Mouse (Mus musculus) liver, embryonic 13.5 days (tissue): Measurements from ENCODE around the gene A630001G21Rik. TPM values are rescaled to one million over a fixed set of nuclear protein-coding genes. Genes with fewer than 3 reads are reported as not detected.
A peak's percentile ranks its signal among the peaks of the same experiment; 100 is the strongest.

Source experiments
- ATAC-seq: fragments of 200-750 bp; cut with Nextera tagmentation; 2 replicates; pipeline ENCODE4 v1.8.0; 2017; ENCODE audit warnings: low read depth, mild to moderate bottlenecking, moderate number of reproducible peaks, moderate library complexity
- DNase-seq: peaks from one replicate; pipeline ENCODE4 v3.0.0; 2022
- H3K27ac ChIP-seq: fragments of 300-500 bp; sonication (generic); 2 replicates; pipeline ENCODE4 v1.5.1; 2015; ENCODE audit warnings: moderate library complexity, mild to moderate bottlenecking, inconsistent platforms
- H3K27me3 ChIP-seq: fragments of 300-500 bp; sonication (generic); 2 replicates; pipeline ENCODE4 v1.6.1; 2015; ENCODE audit warnings: mild to moderate bottlenecking, inconsistent platforms
- H3K36me3 ChIP-seq: fragments of 300-500 bp; sonication (generic); 2 replicates; pipeline ENCODE4 v1.6.1; 2015; ENCODE audit warnings: mild to moderate bottlenecking, inconsistent platforms
- H3K4me1 ChIP-seq: fragments of 300-500 bp; sonication (generic); replicated peaks from 2 replicates; pipeline ENCODE4 v1.6.1; 2015; ENCODE audit warnings: inconsistent platforms
- H3K4me2 ChIP-seq: fragments of 300-500 bp; sonication (generic); 2 replicates; pipeline ENCODE4 v1.6.1; 2015; ENCODE audit warnings: inconsistent platforms, mild to moderate bottlenecking, moderate library complexity
- H3K4me3 ChIP-seq: fragments of 300-500 bp; sonication (generic); replicated peaks from 2 replicates; pipeline ENCODE4 v1.5.1; 2015; ENCODE audit warnings: mild to moderate bottlenecking, inconsistent platforms
- H3K9ac ChIP-seq: fragments of 300-500 bp; sonication (generic); 2 replicates; pipeline ENCODE4 v1.6.1; 2015; ENCODE audit warnings: mild to moderate bottlenecking, inconsistent platforms
- H3K9me3 ChIP-seq: fragments of 300-500 bp; sonication (generic); replicated peaks from 2 replicates; pipeline ENCODE4 v1.6.1; 2016; ENCODE audit warnings: inconsistent platforms
- WGBS: fragments of 180-500 bp; shearing (Covaris S2); methylation state at CpG from one replicate; pipeline ENCODE4 v1.1.7; 2015; ENCODE audit not compliant: insufficient replicate concordance; 5-methylcytosine and 5-hydroxymethylcytosine counted together
- polyA plus RNA-seq: library from polyadenylated mRNA; unstranded; fragments of >200 nt; fragmentation: Nextera tagmentation; extraction: Ambion mirVana; gene quantifications from 2 replicates; pipeline ENCODE4 v1.2.1, GENCODE M21; 2015

A630001G21Rik gene
- polyA plus RNA-seq, 1 experiment from 2014 or later = 2.6 TPM

GRCm38 (mm10) chr1:85799776-85800175, 21.3 kb upstream of the A630001G21Rik start:
- no peaks in the 10 kb centered on the region for H3K9me3 ChIP-seq
- H3K9ac ChIP-seq = no peak overlapping the region
- H3K4me2 ChIP-seq = no peak overlapping the region
- no peak overlapping the region for H3K27ac ChIP-seq
- no peaks in the 10 kb centered on the region for H3K27me3 ChIP-seq
- H3K36me3 ChIP-seq = 0 out of 2 replicates have a peak, but pooled peaks cover 7% of the 10 kb centered on the region
- WGBS = 62% methylated on average over 1 of the region's 1 CpGs
- H3K4me3 ChIP-seq = no peak overlapping the region
- DNase-seq = no peak
- ATAC-seq = no peak
- peaks cover 35% of the 10 kb centered on the region for H3K4me1 ChIP-seq

GRCm38 (mm10) chr1:85795196-85795595, 16.8 kb upstream of the A630001G21Rik start:
- Histone ChIP-seq H3K27me3 (no peaks in the 10 kb centered on the region), H3K36me3 (0 out of 2 replicates have a peak, but pooled peaks cover 4% of the 10 kb centered on the region), H3K4me3 (peak overlapping the region; percentile 33), H3K4me1 (peaks cover 37% of the 10 kb centered on the region), H3K9me3 (no peaks in the 10 kb centered on the region), H3K4me2 (peak overlapping the region; percentile 56), H3K27ac (no peak overlapping the region), H3K9ac (peak overlapping the region; percentile 24; the same call in 1 of the 2 replicates)
- 45% methylated on average over 3 of the region's 3 CpGs for WGBS
- ATAC-seq = no peak
- no peak for DNase-seq

- H3K4me2 ChIP-seq = peak overlapping the region; percentile 83
- H3K27me3 ChIP-seq = no peaks in the 10 kb centered on the region
- peaks cover 32% of the 10 kb centered on the region for H3K4me1 ChIP-seq
- WGBS = under 1% methylated on average over 38 of the region's 38 CpGs
- peak overlapping the region; percentile 91 for H3K4me3 ChIP-seq
- H3K27ac ChIP-seq = peak overlapping the region; percentile 83
- H3K36me3 ChIP-seq = 0 out of 2 replicates have a peak, but pooled peaks cover 4% of the 10 kb centered on the region
- H3K9ac ChIP-seq = peak overlapping the region; percentile 95
- peak; percentile 78 for ATAC-seq
- DNase-seq = peak; percentile 57
- no peaks in the 10 kb centered on the region for H3K9me3 ChIP-seq
Measured at GRCm38 (mm10) chr1:85794106-85794771, 15.8 kb upstream of the A630001G21Rik start.

GRCm38 (mm10) chr1:85793208-85794105, 15.0 kb upstream of the A630001G21Rik start, which contains the start of gene Cab39:
Cab39 (plus strand) TSS chr1:85793441.
- Histone ChIP-seq H3K27me3 (no peaks in the 10 kb centered on the region), H3K4me1 (peaks cover 30% of the 10 kb centered on the region), H3K36me3 (0 out of 2 replicates have a peak, but pooled peaks cover 4% of the 10 kb centered on the region), H3K4me3 (peak within 1 kb of the TSS; percentile 91), H3K9me3 (no peaks in the 10 kb centered on the region), H3K27ac (peak within 1 kb of the TSS; percentile 83), H3K4me2 (peak within 1 kb of the TSS; percentile 83), H3K9ac (peak within 1 kb of the TSS; percentile 95)
- DNase-seq = peak; percentile 79
- WGBS = under 1% methylated on average over 108 of the region's 118 CpGs
- ATAC-seq = peak; percentile 87

- Histone ChIP-seq H3K9me3 (no peaks in the 10 kb centered on the region), H3K27ac (no peak overlapping the region), H3K4me3 (no peak overlapping the region), H3K4me2 (no peak overlapping the region), H3K27me3 (no peaks in the 10 kb centered on the region), H3K9ac (no peak overlapping the region), H3K4me1 (peaks cover 19% of the 10 kb centered on the region), H3K36me3 (0 out of 2 replicates have a peak, but pooled peaks cover under 1% of the 10 kb centered on the region)
- WGBS = 72% methylated on average over 3 of the region's 3 CpGs
- DNase-seq = no peak
- no peak for ATAC-seq
Measured at GRCm38 (mm10) chr1:85791476-85791875, 13.0 kb upstream of the A630001G21Rik start.

GRCm38 (mm10) chr1:85790565-85790964, 12.1 kb upstream of the A630001G21Rik start:
- no peaks in the 10 kb centered on the region for H3K36me3 ChIP-seq
- H3K9ac ChIP-seq = no peak overlapping the region
- H3K4me2 ChIP-seq = no peak overlapping the region
- ATAC-seq (no peak), DNase-seq (no peak)
- no peak overlapping the region for H3K4me3 ChIP-seq
- H3K9me3 ChIP-seq = no peaks in the 10 kb centered on the region
- H3K27ac ChIP-seq = no peak overlapping the region
- H3K27me3 ChIP-seq = no peaks in the 10 kb centered on the region
- 42% methylated on average over 3 of the region's 3 CpGs for WGBS
- H3K4me1 ChIP-seq = peaks cover 12% of the 10 kb centered on the region

- Histone ChIP-seq H3K4me3 (no peak overlapping the region), H3K27ac (no peak overlapping the region), H3K4me2 (no peak overlapping the region), H3K36me3 (no peaks in the 10 kb centered on the region), H3K4me1 (0 out of 2 replicates have a peak, but pooled peaks cover 7% of the 10 kb centered on the region), H3K27me3 (no peaks in the 10 kb centered on the region), H3K9ac (no peak overlapping the region), H3K9me3 (no peaks in the 10 kb centered on the region)
- ATAC-seq = peak; percentile 57
- WGBS = 28% methylated on average over 4 of the region's 4 CpGs
- peak; percentile 28 for DNase-seq
Measured at GRCm38 (mm10) chr1:85779428-85780180, 1.2 kb upstream of the A630001G21Rik start.

- H3K4me2 ChIP-seq = no peak overlapping the region
- H3K9me3 ChIP-seq = no peaks in the 10 kb centered on the region
- WGBS = 50% methylated on average over 3 of the region's 3 CpGs
- 0 out of 2 replicates have a peak, but pooled peaks cover 7% of the 10 kb centered on the region for H3K4me1 ChIP-seq
- no peaks in the 10 kb centered on the region for H3K27me3 ChIP-seq
- no peaks in the 10 kb centered on the region for H3K36me3 ChIP-seq
- no peak overlapping the region for H3K9ac ChIP-seq
- no peak overlapping the region for H3K27ac ChIP-seq
- ATAC-seq = no peak
- DNase-seq = no peak
- H3K4me3 ChIP-seq = no peak overlapping the region
Measured at GRCm38 (mm10) chr1:85779012-85779411, 569 bp upstream of the A630001G21Rik start.

GRCm38 (mm10) chr1:85776154-85776553, 2.3 kb downstream of the A630001G21Rik start:
- ATAC-seq = no peak

GRCm38 (mm10) chr1:85775136-85775535, 3.3 kb downstream of the A630001G21Rik start:
- no peaks in the 10 kb centered on the region for H3K9me3 ChIP-seq
- no peak for ATAC-seq
- H3K9ac ChIP-seq = no peak overlapping the region
- H3K4me3 ChIP-seq = no peak overlapping the region
- H3K4me1 ChIP-seq = 0 out of 2 replicates have a peak, but pooled peaks cover 7% of the 10 kb centered on the region
- no peaks in the 10 kb centered on the region for H3K36me3 ChIP-seq
- WGBS = 76% methylated on average over 7 of the region's 7 CpGs
- no peak overlapping the region for H3K27ac ChIP-seq
- H3K27me3 ChIP-seq = no peaks in the 10 kb centered on the region
- no peak overlapping the region for H3K4me2 ChIP-seq
- DNase-seq = no peak

More at GRCm38 (mm10) chr1:85776154-85776553, 2.3 kb downstream of the A630001G21Rik start:
- Histone ChIP-seq H3K4me1 (0 out of 2 replicates have a peak, but pooled peaks cover 7% of the 10 kb centered on the region), H3K27ac (no peak overlapping the region), H3K4me2 (no peak overlapping the region), H3K9me3 (no peaks in the 10 kb centered on the region), H3K4me3 (no peak overlapping the region), H3K27me3 (no peaks in the 10 kb centered on the region), H3K36me3 (no peaks in the 10 kb centered on the region), H3K9ac (no peak overlapping the region)
- no peak for DNase-seq
- WGBS = 49% methylated on average over 10 of the region's 10 CpGs
